Mouse (Mus musculus): Measurements from ENCODE around the gene Aqp7.

DNA sequence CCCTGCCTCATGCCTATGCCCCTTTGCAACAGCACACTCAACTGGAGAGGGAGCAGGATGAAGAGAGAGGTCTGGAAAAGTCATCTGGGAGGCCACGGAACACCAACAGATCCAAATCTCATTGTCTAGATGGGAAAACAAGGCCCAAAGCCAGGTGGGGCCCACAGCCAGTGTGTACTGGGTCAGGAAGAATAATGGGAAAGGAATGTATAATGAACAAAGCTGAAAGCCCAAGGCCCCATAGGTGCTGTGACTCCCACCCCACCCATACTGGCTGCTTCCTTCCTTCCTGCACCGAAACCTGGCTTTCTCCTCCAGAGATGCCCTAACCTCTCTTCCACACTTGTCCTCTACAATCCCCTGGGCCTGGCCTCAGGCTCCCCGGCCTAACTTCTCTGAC, 16.7 kb downstream of the Aqp7 start:
- no peak for TF ChIP-seq POLR2A (IDR thresholded peaks at IDR 0.05; ENCODE audit: insufficient read depth, low read depth, low read length)
- TF ChIP-seq CTCF (IDR thresholded peaks at IDR 0.05; ENCODE audit: insufficient read depth, low read depth, low read length): no peak

Measured in olfactory bulb, adult 2 months (tissue).